Mouse (Mus musculus): ENCODE results near the gene Tbc1d16.

Gene Tbc1d16

DNA sequence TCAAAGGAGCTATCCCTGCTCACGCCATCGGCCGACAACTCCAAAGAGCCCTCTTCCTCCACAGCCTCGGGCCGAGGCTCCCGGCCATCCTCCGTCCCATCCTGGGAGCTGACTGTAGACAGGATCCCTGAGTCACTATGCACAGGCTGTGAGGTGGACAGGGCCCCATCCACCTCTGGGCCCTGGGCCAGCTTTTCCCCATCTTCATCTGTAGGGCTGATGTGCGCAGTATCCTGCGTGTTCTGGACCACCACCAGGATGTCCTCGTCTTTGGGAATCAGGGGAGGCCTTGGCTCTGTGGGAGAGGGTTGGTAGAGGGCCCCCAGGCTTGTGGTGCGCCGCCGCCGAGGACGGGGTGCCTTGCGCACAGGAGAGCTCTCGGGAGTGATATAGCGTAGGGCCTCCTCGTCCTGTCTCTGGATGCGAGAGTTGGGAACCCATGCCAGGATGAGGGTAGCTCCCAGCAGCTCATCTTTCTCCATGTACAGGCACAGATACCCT lies 19.4 kb downstream of the Tbc1d16 start:
- CTCF ChIA-PET: no interaction called here

DNA sequence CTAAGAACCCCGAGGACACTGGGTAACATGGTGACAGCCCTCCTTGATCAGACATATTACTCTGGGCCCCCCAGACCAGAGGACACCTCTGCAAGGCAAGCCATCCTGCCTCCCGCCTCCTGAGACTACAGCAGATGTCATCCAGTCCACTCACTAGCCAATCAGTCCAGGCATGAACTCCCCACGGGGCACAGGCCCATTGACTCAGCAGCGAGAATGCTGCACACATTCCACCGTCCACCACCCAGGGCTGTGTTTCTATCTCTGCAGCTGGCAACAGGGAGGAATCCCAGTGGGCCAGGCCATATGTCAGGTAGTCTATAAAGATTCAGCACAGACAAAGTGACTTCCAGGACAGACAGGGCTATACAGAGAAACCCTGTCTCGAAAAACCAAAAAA lies 20.3 kb downstream of the Tbc1d16 start:
- CTCF ChIA-PET: no interaction called here

GRCm38 (mm10) chr11:119206562-119206961 lies 21.7 kb downstream of the Tbc1d16 start:
- CTCF ChIA-PET: interaction anchor here (0.5 to 1.5 kb wide), 5 partner anchors 9 to 187 kb away, joined by 3 to 16 read pairs (median 4); no protein-coding TSS in a partner anchor

DNA sequence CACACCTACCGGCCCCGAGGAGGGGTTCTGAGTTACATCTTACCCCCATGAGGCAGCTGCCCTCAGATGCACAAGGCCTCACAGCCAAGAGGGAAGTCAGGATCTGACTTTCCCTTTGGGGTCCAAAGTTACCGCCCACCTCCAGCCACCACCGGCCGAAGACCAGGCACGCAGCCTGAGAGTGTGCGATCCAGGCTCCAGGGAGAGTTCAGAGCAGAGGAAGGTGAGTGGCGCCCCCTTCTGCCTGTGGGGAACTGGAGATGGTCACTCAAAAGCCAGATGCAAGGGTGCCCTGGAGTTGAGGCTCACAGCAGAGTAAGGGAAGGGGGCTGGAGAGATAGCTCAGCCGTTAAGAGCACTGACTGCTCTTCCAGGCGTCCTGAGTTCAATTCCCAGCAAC lies 22.6 kb downstream of the Tbc1d16 start:
- CTCF ChIA-PET: interaction anchor here (0.5 to 1.5 kb wide), 4 partner anchors 38 to 201 kb away, joined by 3 to 16 read pairs (median 3); no protein-coding TSS in a partner anchor

DNA sequence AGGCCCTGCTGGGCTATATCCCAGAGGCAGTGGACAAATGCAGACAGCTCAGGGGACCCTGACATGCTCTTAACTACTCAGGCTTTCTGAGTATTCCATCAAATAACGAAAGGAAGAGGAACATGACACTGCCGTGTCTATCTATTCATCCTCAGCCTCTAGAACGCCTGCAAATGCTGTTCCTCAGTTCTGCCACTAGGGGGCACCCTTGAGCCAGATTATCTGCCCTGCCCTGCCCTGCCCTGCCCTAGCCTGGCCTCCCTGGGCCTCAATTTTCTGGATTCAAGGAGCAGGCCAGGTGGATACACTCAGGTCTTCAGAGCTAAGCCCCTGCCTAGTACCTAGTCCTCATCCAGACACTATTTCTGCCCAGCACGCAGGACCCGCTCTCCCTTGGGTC lies 24.9 kb downstream of the Tbc1d16 start:
- CTCF ChIA-PET: interaction anchor here (0.6 kb wide), 1 partner anchor 96 kb away, joined by 8 read pairs; no protein-coding TSS in a partner anchor

DNA sequence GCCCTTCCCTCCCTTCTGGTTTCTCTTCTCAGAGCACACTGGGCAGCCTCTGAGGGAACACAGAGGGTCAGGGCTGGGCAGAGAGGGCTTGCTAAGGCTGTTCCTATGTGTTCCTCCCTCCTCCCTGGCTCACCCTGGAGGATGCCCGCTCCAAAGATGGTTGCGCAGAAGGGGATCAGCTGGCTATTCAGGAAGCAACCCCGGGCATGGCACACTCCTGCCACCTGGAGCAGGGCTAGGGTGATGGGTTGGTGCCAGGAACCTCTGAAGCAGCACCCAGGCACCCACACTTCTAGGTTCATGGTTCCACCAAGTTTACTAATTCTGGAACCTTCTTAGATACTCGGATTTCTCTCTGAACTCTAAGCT lies 29.1 kb downstream of the Tbc1d16 start:
- CTCF ChIA-PET: no interaction called here

- CTCF ChIA-PET: no interaction called here
Measured at GRCm38 (mm10) chr11:119198564-119199232, 29.6 kb downstream of the Tbc1d16 start.

- CTCF ChIA-PET: no interaction called here
Measured at GRCm38 (mm10) chr11:119197618-119198563, 30.4 kb downstream of the Tbc1d16 start.

DNA sequence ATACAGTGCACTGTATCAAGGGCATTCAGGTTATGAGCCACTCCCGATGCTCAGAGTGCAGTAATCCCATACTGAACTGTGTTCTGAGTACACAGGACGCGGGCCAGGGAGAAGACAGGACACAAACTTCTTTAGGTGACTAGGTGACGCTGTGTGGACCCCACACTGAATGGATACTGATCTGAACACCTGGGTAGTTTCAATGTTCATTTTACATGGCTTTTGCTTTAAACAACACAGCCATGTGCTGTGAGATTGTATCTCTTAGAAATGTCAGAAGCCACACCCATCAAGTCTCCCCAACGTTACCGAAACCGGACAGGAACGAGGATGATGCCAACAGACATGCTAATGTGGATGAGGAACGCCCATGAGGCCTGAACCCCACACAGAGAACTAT lies 35.7 kb downstream of the Tbc1d16 start:
- CTCF ChIA-PET: interaction anchor here (0.5 kb wide), 1 partner anchor 169 kb away, joined by 3 read pairs; no protein-coding TSS in a partner anchor

DNA sequence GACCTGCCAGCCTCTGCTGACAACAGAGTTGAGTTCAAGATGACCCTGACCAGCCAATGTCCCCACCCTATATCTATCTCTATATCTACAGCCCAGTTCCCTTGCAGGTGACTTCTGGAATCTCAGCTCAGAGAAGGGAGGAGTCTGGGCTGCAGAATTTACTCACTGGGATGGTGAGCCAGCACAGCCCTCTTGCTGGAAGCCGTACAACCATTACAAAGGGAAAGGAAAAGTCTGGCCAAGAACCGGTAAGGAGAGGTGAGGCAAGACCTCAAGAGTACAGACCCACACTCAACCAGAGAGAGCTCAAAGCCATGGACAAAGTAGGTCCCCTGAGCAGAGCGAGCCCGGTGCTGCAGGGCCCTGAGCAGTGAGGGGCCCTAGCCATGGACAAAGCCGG lies 36.1 kb downstream of the Tbc1d16 start:
- CTCF ChIA-PET: interaction anchor here (0.5 kb wide), 2 partner anchors 145 to 168 kb away, joined by 3 read pairs; no protein-coding TSS in a partner anchor

DNA sequence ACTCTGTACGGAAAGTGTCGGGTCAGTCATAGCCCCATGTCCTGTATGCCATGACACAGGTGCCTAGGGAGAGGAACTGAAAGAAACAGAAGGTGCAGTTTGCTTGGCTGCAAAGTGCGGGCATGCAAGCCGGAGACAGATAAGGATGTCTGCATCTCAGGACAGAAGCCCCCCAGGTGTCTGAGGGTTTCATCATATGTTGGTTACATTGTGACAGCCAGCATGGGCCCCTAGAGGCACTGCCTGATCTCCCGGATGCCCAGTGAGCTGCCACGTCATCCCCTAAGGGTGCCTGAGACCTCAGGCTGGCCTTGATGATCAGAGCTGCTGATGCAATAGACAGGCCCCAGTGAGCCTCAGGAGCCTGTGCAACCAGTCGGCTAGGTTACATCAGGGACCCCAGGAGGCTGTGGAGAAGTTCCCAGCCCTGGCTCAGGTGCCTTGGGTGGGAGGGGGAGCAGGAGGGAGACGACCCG lies 36.7 kb downstream of the Tbc1d16 start:
- CTCF ChIA-PET: interaction anchor here (0.5 kb wide), 1 partner anchor 145 kb away, joined by 3 read pairs; no protein-coding TSS in a partner anchor

- CTCF ChIA-PET: interaction anchor here (0.6 to 1.4 kb wide), 6 partner anchors 24 to 1645 kb away, joined by 3 to 10 read pairs (median 4); no protein-coding TSS in a partner anchor
Measured at GRCm38 (mm10) chr11:119190498-119190897, 37.8 kb downstream of the Tbc1d16 start.

DNA sequence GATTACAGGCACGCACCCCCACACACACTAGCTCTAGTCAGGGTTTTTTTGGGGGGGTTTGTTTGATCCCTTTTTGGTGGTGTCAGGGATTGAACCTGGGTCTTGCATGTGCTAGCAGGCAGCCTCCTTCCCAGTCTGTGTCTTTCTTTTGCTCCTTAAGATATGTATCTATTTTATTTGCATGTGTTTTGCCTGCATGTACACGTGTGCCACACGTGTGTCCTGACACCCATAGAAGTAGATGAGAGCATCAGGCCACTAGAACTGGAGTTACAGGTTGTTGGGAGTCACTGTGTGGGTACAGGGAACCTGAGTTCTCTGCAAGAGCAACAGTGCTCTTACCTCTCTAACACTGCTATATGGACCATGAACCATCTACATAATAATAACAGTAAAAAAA lies 39.0 kb downstream of the Tbc1d16 start:
- CTCF ChIA-PET: no interaction called here

DNA sequence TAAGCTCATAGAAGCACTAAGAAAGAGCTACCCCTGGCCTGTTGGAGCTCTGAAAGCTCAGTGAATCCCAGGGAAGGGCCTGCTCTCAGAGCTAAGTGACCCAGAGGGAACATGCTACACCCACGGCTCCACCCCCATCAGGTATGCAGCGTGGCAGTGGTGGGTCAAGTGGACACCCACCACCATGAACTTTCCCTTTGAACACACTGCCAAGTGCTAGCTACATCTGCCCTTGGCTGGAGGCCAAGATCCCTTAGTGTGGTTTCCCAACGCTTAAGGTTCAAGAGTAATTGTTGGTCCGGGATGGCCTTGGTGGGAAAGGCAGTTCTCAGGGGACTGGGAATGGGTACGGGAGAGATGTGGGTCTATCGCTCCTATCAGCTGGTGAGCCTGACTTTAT lies 39.9 kb downstream of the Tbc1d16 start:
- CTCF ChIA-PET: no interaction called here

- CTCF ChIA-PET: interaction anchor here (0.8 kb wide), 1 partner anchor 96 kb away, joined by 3 read pairs; no protein-coding TSS in a partner anchor
Measured at GRCm38 (mm10) chr11:119187800-119188197, 40.5 kb downstream of the Tbc1d16 start.

GRCm38 (mm10) chr11:119186989-119187799 lies 41.1 kb downstream of the Tbc1d16 start:
- CTCF ChIA-PET: interaction anchor here (0.8 kb wide), 1 partner anchor 96 kb away, joined by 3 read pairs; no protein-coding TSS in a partner anchor

DNA sequence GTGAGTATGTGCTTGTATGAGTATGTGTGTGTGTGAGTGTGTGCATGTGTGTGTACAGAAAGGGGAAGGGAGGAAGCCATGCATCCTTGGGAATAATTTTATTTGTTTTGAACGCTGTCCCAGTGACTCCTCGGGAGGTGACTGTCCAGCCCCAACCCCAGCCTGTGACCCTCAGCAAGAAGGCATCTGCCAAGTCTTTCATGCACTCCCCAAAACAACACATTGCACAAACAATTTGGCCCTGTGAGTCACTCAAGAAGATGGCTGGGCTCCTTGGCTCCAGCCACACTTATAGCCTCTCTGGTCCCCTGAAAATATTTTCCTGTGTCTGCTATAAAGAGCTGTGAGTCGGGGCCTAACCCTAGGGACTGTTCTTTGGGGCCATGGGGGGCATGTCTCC lies 41.9 kb downstream of the Tbc1d16 start:
- CTCF ChIA-PET: no interaction called here

DNA sequence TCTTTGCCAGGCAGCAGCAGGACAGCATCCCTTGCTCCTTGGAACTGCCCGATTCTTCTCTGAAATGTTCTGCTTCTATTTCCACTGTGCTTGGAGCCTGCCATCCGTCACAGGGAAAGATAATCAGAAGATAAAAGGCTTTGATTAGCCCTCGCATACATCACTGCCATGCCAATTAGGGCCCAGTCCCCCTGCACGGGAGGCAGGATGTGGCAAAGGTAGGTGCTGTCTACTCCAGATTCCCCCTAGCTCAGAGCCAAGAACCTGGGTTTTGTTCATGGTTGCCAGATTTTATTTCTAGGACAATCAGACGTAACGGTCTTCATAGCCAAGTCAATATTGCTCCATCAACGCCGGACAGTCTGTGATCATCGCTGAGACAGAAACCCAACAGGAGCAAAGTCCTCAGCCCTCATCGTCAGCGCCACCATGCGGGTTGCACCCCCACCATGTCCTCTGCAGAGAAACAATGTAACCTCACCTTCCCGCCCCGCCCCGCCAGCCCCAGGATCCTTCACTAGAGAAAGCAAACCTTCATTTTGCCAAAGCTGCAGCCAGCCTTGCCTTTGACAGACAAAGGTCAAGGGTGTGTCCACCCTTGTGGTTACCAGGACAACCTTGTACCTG lies 44.5 kb downstream of the Tbc1d16 start:
- CTCF ChIA-PET: interaction anchor here (0.5 to 0.6 kb wide), 2 partner anchors 166 to 773 kb away, joined by 3 to 5 read pairs; no protein-coding TSS in a partner anchor

DNA sequence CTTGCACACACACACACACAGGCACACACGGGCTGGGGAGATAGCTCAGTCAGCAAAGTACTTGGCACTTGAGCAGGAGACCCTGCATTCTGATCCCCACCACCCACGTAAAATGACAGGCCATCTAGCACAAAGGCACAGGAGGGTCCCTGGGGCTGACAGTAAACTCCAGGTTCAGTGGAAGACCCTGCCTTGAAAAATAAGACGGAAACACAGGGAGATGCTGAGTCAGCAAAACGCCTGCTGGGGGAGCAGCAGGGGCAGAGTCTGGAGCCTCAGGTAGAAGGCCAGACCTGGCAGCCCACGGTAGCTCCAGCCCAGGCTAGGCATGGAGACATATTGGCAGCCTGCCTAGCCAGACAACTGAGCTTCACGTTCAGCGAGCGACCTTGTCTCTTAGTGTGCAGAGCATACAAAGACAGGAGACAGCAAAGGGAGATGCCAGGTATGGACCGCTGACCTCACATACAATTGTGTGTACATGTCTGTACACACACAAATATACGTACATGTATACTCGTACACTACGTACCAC lies 46.4 kb downstream of the Tbc1d16 start:
- CTCF ChIA-PET: interaction anchor here (0.6 kb wide), 1 partner anchor 85 kb away, joined by 6 read pairs; no protein-coding TSS in a partner anchor

Data from spleen, embryonic (tissue).